Mouse (Mus musculus) urinary bladder, adult 2 months (tissue): ENCODE results near the gene Notch4. TPM values are rescaled to one million over a fixed set of nuclear protein-coding genes. Genes with fewer than 3 reads are reported as not detected.
"Not testable (repeated sequence)": the region's sequence is repeated elsewhere in the genome, so short reads cannot be mapped to it uniquely, and the experiment has no call there.

Experiments used
- DNase-seq: peaks from one replicate; pipeline ENCODE4 v3.0.0; 2022; ENCODE audit warnings: low spot score
- polyA plus RNA-seq: library from polyadenylated mRNA; depleted of rRNA; stranded (reverse); fragments of >200 nt; gene quantifications from 2 replicates; pipeline ENCODE4 v1.2.3, GENCODE M21; 2012; rRNA removed

Notch4 gene
- 3.2 and 5.5 TPM in 2 replicates for polyA plus RNA-seq

DNA sequence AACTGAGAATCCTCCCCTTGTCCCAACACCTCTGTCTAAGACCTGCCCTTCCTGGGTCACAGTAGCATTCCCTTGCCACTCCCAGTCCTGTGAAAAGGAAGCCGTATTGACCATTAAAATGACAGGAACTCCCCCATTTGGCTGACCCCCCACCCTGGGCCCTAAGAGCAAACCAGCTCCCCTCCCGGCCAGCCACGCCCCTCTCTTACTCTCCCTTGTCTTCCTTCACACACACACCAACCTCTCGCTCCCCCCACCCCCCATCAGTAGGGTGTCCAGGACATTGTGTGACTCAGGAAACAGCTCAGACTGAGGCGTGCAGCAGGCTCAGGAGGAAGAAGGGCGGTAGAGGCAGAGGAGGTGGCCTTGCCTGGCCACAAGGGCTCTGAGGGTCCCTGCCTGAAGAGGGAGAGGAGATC, at the start of gene Notch4:
Gene Notch4, plus strand, starts transcription at position 266 of the 419 bp plus-strand sequence.
- DNase-seq, result no peak

- DNase-seq, result no peak
Measured at GRCm38 (mm10) chr17:34516514-34516913, 47.6 kb upstream of the Notch4 start.

- DNase-seq, result no peak
Measured at GRCm38 (mm10) chr17:34517252-34517651, 46.8 kb upstream of the Notch4 start, which contains the start of gene Btnl6. TSS of gene Btnl6 (minus strand) at chr17:34517352.

GRCm38 (mm10) chr17:34517795-34518194, 46.3 kb upstream of the Notch4 start:
- no peak for DNase-seq

DNA sequence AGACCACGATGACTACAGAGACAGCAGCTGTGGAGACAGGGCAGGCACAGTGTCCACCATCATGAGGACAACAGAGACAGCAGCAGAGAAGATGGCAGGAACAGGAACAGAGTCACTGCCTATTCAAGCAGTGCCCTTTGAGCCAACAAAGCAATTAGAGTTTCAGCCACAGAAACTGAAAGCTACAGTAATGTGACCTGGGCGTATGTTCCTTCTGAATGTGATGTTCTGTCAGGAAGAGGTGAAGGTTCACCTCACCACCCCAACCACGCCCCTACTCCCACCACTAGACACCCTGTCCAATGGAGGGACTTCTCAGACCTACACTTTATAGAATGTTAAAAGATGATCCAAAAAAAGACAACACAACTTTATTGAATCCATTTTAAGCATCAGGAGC, 45.5 kb upstream of the Notch4 start:
- not testable (repeated sequence) for DNase-seq

- no peak for DNase-seq
Measured at GRCm38 (mm10) chr17:34519001-34519400, 45.1 kb upstream of the Notch4 start.

- DNase-seq, result no peak
Measured at GRCm38 (mm10) chr17:34532671-34533070, 31.4 kb upstream of the Notch4 start.

DNA sequence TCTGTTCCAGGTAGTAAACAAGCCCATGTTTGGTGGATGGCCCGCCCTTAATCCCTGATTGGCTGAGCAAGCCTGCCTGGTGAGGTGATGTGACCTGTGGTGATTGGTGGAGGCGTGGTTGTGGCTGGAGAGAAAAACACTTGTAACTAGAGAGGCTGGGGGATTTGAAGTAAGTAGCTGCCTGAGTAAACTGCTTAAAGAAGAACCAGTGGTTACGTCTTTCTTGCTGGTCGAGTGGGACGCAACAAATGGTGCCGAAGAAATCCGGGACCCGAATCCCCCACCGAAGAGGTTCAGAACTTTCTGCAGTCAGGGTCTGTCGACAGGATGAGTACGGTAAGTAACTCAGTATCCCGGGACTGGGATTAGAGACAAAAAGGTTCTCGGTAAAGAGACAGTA, 20.5 kb upstream of the Notch4 start:
- not testable (repeated sequence) for DNase-seq

DNA sequence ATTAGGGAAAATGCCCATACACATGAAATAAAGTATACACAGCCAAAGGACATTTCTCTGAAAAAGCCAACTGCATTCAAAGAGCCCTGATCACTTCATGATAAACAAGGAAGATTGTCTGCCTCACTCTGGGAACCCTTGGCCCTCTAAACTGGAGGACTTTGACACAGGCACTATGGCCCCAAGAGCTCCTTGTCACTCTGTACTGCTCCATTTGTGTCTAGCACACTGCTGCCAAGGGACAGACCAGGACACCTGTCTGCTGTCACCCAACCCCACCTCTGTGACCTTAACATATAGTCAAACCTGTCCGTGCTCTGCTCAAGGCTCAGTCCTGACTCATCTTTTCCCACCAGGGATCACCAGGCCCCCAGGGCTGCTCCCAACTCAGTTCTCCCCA, 17.3 kb upstream of the Notch4 start:
- DNase-seq, result no peak

DNA sequence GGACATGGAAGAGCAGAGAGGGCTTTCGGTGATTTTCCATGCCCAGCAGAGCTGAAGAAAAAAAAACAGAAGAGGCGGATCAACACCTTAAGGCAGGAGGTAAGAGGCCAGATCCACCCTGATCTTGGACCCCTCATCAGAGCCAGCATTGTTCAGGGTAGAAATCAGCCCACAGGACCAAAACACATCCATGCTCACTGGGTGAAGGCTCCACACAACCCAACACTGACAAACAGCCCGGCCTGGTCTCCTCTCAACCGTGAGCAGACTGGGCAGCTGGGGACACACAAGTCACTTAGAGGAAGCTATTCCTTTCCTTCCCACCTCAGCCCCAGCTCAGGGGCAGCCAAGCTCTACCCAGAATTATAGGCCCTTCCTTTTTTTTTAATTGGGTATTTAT, 16.5 kb upstream of the Notch4 start:
- no peak for DNase-seq

DNA sequence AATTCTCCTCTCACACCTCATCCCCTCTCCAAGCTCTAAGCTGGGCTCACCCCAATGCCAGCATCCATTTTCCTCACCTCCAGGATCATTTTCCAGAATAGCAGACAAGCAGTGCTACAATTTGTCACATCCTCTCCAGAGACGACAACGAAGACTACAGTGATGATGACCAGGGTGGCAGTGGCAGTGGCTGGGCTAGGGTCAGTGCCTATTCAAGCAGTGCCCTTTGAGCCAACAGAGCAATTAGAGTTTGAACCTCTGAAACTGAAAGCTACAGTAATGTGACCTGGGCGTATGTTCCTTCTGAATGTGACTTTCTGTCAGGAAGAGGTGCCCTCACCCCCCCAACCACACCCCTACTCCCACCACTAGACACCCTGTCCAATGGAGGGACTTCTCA, 14.9 kb upstream of the Notch4 start:
- DNase-seq, result no peak

DNA sequence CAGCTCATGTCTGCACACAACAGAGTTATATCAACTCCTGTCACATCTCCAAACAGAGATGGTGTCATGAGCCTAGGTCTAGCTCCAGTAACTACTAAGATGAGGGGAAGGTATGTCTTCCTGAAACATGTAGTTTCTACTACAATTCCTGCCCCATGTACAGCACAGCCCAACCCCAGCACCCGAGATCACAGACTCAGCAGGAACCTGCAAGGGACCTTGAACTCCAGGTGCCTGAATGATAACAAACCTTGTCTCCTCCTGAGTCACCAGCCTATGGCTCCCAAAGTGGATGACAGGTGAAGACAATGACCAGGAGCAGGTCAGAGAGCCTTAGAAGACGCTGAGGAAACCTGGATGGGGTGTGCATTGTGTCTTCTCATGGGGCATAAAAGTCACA, 14.2 kb upstream of the Notch4 start:
- DNase-seq, result no peak

DNA sequence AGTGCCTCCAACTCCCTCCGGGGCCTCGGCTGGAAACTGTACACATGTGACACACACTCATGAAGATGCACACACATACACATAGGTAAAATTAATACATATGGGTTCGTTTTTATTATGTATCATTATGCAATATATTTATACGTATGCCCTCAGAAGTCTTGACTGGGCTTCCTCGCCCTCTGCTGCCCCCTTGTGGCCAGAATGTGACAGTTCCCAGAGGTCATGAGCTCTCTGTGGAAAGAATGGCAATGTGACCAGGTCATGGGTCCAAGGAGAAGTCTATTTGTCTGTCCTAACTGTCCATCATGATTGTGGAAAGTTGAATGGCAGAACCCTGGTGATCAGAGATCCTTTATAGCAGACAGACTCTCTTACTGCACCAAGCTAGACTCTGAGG, 8.6 kb upstream of the Notch4 start:
- peak; percentile 71 for DNase-seq

- no peak for DNase-seq
Measured at GRCm38 (mm10) chr17:34556406-34556805, 7.7 kb upstream of the Notch4 start.

- no peak for DNase-seq
Measured at GRCm38 (mm10) chr17:34557411-34557810, 6.7 kb upstream of the Notch4 start.

- DNase-seq, result no peak
Measured at GRCm38 (mm10) chr17:34559116-34559515, 5.0 kb upstream of the Notch4 start.

GRCm38 (mm10) chr17:34559895-34560294, 4.2 kb upstream of the Notch4 start:
- DNase-seq, result no peak

- no peak for DNase-seq
Measured at GRCm38 (mm10) chr17:34560438-34560837, 3.6 kb upstream of the Notch4 start.

DNA sequence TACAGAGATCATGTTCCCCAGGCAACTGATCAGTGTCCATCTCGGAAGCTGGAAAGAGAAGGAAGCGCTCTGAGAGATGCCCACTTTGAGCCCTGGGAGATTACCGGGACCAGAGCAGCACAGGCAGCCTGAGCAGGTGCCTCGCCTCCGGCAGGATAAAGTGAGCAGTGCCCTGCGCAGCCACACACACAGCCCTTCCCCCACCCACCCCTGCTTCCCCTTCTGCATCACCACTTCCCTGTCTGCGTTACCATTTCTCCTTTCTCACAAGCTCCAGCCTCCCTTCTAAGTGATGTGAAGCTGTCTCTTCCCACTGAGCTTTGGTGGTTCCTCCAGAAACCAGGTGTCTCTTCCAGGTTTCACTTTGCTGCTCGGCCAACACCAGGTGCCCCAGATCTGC, 2.9 kb upstream of the Notch4 start:
- DNase-seq, result no peak

DNA sequence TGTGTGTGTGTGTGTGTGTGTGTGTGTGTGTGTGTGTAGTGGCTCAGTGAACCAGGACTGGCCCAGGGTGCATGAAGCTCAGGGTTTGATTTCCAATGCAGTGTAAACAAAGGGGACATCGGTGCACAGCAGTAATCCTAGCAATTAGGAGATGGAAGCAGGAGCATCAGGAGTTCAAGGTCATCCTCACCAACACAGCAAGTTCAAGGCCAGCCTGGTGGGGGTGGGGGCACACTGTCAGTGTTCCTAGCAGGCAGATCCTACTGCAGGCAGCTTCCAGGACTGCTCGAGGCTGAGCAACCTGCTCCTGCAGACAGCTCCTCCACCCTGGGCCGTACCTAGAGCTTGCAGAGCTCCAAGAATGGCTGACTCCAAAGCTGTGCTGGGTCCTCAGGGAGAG, 1.5 kb upstream of the Notch4 start:
- no peak for DNase-seq

DNA sequence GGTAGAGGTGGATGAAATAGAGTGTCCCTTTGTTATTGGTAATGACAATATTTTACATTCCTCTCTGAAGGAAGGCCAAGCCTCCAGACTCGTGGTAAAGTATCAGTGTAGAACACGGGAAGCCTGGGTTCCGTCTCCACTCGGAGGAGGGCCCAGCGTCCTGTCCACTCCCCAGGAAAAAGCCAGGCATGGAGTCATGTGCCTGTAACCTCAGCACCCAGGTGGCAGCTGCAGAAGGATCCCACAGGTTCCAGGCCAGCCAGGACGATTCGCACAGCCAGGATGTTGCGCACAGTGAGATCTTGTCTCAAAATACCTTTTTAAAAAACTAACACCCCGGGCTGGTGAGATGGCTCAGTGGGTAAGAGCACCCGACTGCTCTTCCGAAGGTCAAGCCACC, 714 bp upstream of the Notch4 start:
- DNase-seq, result no peak

DNA sequence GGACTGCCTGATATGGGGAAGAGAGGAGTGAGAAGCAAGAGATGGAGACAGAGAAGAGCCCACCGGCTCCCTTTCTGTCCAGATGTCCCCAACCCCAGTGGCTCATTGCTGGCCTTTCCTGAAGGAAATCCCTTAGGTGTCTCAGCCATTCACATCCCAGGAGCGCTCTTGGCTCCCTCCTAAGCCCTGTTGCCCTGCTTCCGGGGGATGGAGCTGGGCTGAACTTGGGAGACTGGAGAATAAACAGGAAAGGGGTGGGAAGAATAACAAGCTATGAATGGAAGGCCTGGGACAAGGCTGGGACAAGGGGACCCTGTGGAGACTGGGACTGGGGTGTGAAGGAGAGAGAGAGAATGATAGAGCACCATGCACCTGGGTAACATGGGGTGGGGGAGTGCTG, 728 bp downstream of the Notch4 start:
- no peak for DNase-seq

DNA sequence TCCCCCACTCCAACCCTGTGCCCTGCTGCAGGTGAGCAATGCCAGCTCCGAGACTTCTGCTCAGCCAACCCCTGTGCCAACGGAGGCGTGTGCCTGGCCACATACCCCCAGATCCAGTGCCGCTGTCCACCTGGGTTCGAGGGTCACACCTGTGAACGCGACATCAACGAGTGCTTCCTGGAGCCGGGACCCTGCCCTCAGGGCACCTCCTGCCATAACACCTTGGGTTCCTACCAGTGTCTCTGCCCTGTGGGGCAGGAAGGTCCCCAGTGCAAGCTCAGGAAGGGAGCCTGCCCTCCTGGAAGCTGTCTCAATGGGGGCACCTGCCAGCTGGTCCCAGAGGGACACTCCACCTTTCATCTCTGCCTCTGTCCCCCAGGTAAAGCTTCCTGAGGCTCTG, 3.2 kb downstream of the Notch4 start:
- DNase-seq, result no peak

DNA sequence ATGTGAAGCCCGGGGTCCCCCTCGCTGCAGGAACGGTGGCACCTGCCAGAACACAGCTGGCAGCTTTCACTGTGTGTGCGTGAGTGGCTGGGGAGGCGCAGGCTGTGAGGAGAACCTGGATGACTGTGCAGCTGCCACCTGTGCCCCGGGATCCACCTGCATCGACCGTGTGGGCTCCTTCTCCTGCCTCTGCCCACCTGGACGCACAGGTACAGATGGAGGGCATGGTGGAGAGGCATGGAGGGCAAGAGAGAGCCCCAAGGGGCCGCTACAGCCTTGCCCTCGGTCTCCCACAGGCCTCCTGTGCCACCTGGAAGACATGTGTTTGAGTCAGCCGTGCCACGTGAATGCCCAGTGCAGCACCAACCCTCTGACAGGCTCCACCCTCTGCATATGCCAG, 4.4 kb downstream of the Notch4 start:
- DNase-seq, result no peak

DNA sequence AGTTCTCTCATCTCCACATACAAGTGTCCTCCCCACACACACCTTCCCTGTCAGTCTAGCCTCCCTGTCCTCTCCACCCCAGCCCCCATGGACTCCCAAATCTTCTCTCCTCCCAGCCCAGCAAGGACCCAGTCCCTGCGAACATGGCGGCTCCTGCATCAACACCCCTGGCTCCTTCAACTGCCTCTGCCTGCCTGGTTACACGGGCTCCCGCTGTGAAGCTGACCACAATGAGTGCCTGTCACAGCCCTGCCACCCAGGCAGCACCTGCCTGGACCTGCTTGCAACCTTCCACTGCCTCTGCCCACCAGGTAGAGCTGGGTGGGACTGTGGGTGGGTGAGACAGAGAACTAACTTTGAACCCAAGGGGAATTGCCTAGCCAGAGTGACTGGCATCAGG, 5.9 kb downstream of the Notch4 start:
- DNase-seq, result no peak
